Mouse (Mus musculus) small intestine, adult 2 months (tissue): ENCODE results near the gene Zfp827.

ENCODE experiments used
- CTCF ChIP-seq: fragments of 200-500 bp; IDR thresholded peaks from 2 replicates; pipeline ENCODE4 v1.5.1; 2012; ENCODE audit warnings: low read depth, mild to moderate bottlenecking, control low read depth, inconsistent platforms, low read length, moderate library complexity, mixed read lengths; ENCODE audit not compliant: insufficient replicate concordance, insufficient read length; ENCODE audit errors: extremely low read depth
- POLR2A ChIP-seq: fragments of 200-500 bp; IDR thresholded peaks from 2 replicates; pipeline ENCODE4 v1.6.1; 2012; ENCODE audit warnings: low read depth, mild to moderate bottlenecking, control low read depth, inconsistent platforms, low read length, moderate library complexity

DNA sequence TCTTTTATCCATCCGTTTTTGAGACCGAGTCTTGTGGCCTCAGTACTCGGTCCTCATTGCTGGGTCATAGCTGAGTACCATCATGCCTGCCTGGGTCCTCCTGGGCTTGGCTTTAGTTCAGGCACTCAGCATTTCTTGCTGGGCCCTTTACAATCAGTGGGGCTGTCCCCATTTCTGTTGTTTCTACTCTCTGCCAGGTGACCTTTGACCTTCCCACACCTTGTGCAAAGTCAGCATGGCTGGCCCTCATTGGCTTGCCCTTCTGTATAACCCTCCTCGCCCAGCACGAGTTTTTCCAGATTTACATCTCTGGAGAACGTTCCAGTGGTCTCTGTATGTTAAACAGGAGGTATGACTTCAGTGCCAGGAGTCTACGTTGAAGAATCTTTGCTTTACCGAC is 83.2 kb downstream of the Zfp827 start:
- TF ChIP-seq CTCF (no peak), POLR2A (no peak)
